Mouse (Mus musculus): ENCODE measurements around the gene Rbpms2. TPM values are rescaled to one million over a fixed set of nuclear protein-coding genes. Genes with fewer than 3 reads are reported as not detected.

Rbpms2 gene
- 61.0 and 61.5 TPM in 2 replicates for total RNA-seq (2021)
- long read RNA-seq, experiment 1, transcript Rbpms2-201 (8 exons, 1,987 nt): major isoform, 25 of 48 reads
- long read RNA-seq, experiment 1, partial matches to known transcripts: 6 of 48 reads
- long read RNA-seq, experiment 1, other reads (novel, unspliced or antisense): 15 of 48 reads
- long read RNA-seq, experiment 2, transcript Rbpms2-201 (8 exons, 1,987 nt): major isoform, 21 of 42 reads
- long read RNA-seq, experiment 2, partial matches to known transcripts: 8 of 42 reads
- long read RNA-seq, experiment 2, other reads (novel, unspliced or antisense): 12 of 42 reads

GRCm38 (mm10) chr9:65629025-65629766 lies at the start of gene Rbpms2:
Gene Rbpms2, plus strand, starts transcription at chr9:65629648.
- peak; percentile 79 for DNase-seq

GRCm38 (mm10) chr9:65579781-65580371 lies 49.6 kb upstream of the Rbpms2 start, which contains the start of gene Plekho2:
Gene Plekho2, minus strand, starts transcription at chr9:65580040.
- peak; percentile 96 for DNase-seq

- peak; percentile 93 for DNase-seq
Measured at GRCm38 (mm10) chr9:65580401-65581256, 48.8 kb upstream of the Rbpms2 start.

DNA sequence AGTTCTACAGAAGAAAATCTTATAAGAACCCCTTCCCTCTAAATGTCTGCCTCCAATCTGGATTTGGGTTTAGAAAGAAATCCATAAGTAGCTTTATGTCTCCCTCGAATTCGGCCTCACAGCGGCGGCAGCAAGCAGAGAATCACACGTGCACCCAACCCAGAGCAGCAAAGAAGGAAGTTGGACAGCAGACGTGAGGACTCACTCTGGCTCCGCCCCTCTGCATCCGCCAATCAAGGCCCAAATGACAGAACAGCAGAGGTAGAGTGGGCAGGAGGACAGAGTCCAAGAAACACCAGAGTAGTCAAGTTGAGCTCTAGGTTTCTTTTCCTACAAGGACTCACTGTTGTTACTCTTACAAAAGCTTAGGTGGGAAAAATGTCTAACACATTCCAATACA lies 46.4 kb upstream of the Rbpms2 start:
- DNase-seq: peak; percentile 43

- DNase-seq: peak; percentile 93
Measured at GRCm38 (mm10) chr9:65586406-65587269, 42.8 kb upstream of the Rbpms2 start, which contains the start of gene Pif1. Gene Pif1, plus strand, starts transcription at chr9:65587160.

DNA sequence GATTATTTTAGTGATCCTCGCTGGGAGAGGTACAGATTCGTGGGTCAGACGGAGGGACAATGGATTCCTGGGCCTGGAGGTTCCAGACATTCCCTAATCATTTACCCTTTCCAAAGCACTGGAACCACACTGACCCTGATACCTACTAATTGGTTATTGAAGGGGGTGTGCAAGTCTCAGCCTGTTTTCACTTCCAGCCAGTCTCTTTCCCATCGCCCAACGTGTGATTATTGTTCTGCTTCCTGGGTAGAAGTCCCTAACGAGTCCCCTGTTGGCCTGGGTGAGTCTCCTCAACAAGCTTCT lies 42.2 kb upstream of the Rbpms2 start:
- no peak for DNase-seq

GRCm38 (mm10) chr9:65587573-65588358 lies 41.7 kb upstream of the Rbpms2 start:
- peak; percentile 56 for DNase-seq

DNA sequence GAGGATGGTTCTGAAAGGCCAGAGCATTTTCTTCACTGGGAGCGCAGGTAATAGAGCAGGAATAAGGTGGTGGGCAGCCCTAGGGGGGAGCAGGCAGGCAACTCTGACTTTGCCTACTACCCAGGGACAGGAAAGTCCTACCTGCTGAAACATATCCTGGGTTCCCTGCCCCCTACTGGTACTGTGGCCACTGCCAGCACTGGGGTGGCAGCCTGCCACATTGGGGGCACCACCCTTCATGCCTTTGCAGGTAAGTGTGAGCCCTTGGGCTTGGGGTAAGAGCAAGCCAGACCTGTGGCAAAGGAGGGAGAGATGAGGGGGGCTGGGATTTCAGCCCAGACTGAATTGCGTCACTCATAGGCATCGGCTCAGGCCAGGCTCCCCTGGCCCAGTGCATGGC lies 40.4 kb upstream of the Rbpms2 start:
- DNase-seq: no peak

DNA sequence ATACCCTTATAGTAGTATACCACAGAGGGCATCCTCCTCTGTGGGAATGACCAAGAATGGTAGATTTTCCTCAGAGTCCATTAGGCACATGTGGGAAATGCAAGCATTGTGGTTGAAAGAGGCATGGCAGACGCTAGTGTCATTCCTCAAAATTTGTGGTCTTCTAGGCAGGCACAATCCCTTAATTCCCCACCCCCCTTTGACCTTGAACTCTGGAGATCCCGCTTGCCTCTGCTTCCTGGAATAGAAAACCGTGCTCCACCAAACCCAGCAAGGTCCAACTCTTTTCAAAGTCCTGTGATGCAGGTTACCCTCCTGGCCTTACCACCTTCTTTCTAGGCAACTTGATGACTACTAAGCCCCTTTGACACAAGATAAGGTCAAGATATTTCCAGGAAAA lies 36.7 kb upstream of the Rbpms2 start:
- no peak for DNase-seq

DNA sequence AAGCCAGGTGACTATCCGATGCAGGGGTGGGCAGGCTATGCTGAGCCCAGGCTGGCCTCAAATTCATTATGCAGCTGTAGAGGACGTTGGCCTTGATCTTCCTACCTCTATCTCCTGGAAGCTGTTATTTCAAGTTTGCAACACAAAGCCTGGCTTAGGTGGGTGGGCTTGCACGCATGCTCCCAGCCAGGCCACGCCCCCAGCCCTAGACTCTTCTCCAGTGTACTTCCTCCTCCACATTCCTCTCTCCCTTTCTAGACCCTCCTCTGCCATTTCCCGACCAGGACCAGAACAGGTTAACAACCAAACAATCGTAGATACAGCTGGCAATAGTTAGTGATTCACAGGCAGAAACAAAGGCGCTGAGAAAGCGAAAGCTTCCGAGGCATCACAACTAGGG lies 35.9 kb upstream of the Rbpms2 start:
- DNase-seq: no peak

- DNase-seq: peak; percentile 75
Measured at GRCm38 (mm10) chr9:65598765-65599249, 30.6 kb upstream of the Rbpms2 start.

DNA sequence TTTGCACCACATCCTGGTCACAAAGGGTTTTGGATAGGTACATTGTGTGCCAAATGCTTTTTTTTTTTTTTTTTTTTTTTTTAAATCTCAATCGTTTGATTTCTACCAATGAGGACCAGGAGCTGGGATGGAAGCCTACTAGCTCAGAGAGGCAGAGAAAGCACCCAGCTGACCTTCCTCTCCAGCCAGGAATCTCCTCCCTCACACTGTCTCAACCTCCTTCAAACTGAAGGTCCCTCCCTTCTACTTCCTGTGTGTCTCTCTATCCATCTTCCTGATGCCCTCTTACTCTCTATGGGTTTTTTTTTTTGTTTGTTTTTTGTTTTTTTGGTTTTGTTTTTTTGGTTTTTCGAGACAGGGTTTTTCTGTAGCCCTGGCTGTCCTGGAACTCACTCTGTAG lies 28.5 kb upstream of the Rbpms2 start:
- no peak for DNase-seq

GRCm38 (mm10) chr9:65603401-65604102 lies 25.9 kb upstream of the Rbpms2 start:
- peak; percentile 29 for DNase-seq

GRCm38 (mm10) chr9:65605471-65606136 lies 23.8 kb upstream of the Rbpms2 start:
- DNase-seq: peak; percentile 83

DNA sequence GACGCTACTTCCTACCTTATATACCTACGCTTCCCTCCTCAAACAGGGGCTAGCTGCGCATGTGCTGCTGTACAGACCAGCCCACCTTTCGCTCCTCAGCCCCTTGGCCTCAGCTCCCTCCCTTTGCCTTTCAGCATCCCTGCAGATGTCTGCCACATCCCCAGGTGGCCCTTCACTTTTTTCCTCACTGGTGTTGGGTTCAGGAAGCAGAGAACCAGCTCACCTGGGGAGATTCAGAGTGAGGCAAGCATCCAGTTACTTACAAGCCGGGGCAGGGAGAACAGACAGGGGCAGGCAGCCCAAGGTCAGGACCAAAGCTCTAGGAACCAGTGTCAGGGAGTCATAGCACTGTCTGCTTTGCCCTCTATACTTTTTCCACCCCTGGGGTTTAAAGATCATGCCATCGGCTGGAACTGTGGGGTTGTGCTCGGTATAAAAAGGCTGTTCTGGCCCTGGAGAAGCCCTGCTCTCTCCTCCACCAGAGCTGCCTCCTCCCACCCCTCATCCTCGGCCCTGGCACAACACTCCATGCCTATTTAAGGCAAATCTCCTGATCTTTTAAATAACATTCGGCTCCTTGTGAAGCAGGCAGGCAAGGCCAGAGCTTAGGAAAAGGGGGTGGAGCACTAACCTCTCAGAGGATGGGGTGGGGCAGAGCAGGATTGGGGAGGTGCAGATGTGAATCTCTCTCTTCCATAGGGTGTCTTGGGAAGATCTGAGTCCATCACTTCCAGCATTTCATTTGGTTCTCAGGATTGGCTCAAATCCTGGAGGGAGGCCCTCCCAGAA lies 22.9 kb upstream of the Rbpms2 start:
- DNase-seq: peak; percentile 49

- DNase-seq: no peak
Measured at GRCm38 (mm10) chr9:65607120-65607519, 22.3 kb upstream of the Rbpms2 start.

- DNase-seq: no peak
Measured at GRCm38 (mm10) chr9:65611969-65612486, 17.4 kb upstream of the Rbpms2 start.

- DNase-seq: no peak
Measured at GRCm38 (mm10) chr9:65613098-65613497, 16.4 kb upstream of the Rbpms2 start.
